Mouse (Mus musculus) intestine, embryonic 14.5 days (tissue): ENCODE measurements around the gene Gm4216. TPM values are rescaled to one million over a fixed set of nuclear protein-coding genes. Genes with fewer than 3 reads are reported as not detected.
"Not testable (repeated sequence)": the region's sequence is repeated elsewhere in the genome, so short reads cannot be mapped to it uniquely, and the experiment has no call there.

Experiments
- ATAC-seq: fragments of 200-750 bp; cut with Nextera tagmentation; replicated peaks from 2 replicates; pipeline ENCODE4 v1.8.0; 2017; ENCODE audit warnings: low read depth, moderate number of reproducible peaks, moderate TSS enrichment, moderate library complexity; ENCODE audit not compliant: low FRiP score, low TSS enrichment
- DNase-seq: peaks from one replicate; pipeline ENCODE4 v3.0.0-alpha.2; 2018; ENCODE audit warnings: low spot score
- H3K27ac ChIP-seq: fragments of 300-500 bp; sonication (generic); 2 replicates; pipeline ENCODE4 v1.5.1; 2014; ENCODE audit warnings: low read depth, mild to moderate bottlenecking, control low read depth
- H3K27me3 ChIP-seq: fragments of 300-500 bp; sonication (generic); replicated peaks from 2 replicates; pipeline ENCODE4 v1.6.1; 2014; ENCODE audit warnings: low read length, control low read depth; ENCODE audit not compliant: control insufficient read depth, insufficient read depth
- H3K36me3 ChIP-seq: fragments of 300-500 bp; sonication (generic); 2 replicates; pipeline ENCODE4 v1.6.1; 2014; ENCODE audit warnings: low read length, control low read depth; ENCODE audit not compliant: control insufficient read depth, insufficient read depth
- H3K4me1 ChIP-seq: fragments of 300-500 bp; sonication (generic); replicated peaks from 2 replicates; pipeline ENCODE4 v1.6.1; 2014; ENCODE audit warnings: low read length, control low read depth, mixed read lengths; ENCODE audit not compliant: control insufficient read depth, insufficient read depth
- H3K4me2 ChIP-seq: fragments of 300-500 bp; sonication (generic); 2 replicates; pipeline ENCODE4 v1.6.1; 2014; ENCODE audit warnings: low read length
- H3K4me3 ChIP-seq: fragments of 300-500 bp; sonication (generic); 2 replicates; pipeline ENCODE4 v1.5.1; 2014; ENCODE audit warnings: low read depth, low read length, control low read depth, mixed read lengths
- H3K9ac ChIP-seq: fragments of 300-500 bp; sonication (generic); 2 replicates; pipeline ENCODE4 v1.6.1; 2014; ENCODE audit warnings: mild to moderate bottlenecking, low read length
- H3K9me3 ChIP-seq: fragments of 300-500 bp; sonication (generic); 2 replicates; pipeline ENCODE4 v1.6.1; 2016; ENCODE audit warnings: low read length, control low read depth; ENCODE audit not compliant: control insufficient read depth
- WGBS: fragments of 180-500 bp; shearing (Covaris S2); extraction: QIAGEN DNeasy Blood & Tissue Kit; methylation state at CpG from one replicate; pipeline ENCODE4 v1.1.7; 2014; 5-methylcytosine and 5-hydroxymethylcytosine counted together
- polyA plus RNA-seq: library from polyadenylated mRNA; unstranded; fragments of >200 nt; fragmentation: Nextera tagmentation; extraction: Ambion mirVana; gene quantifications from 2 replicates; pipeline ENCODE4 v1.2.1, GENCODE M21; 2014

The Gm4216 gene
- polyA plus RNA-seq = not detected in 2 replicates

- no CpG with 5 or more reads among the region's 3 CpGs for WGBS
- not testable (repeated sequence) for H3K4me1 ChIP-seq, H3K9ac ChIP-seq, ATAC-seq, H3K27ac ChIP-seq, DNase-seq, H3K4me3 ChIP-seq, H3K4me2 ChIP-seq, H3K27me3 ChIP-seq, H3K9me3 ChIP-seq, H3K36me3 ChIP-seq
These were observed at the start of gene Gm4216 for GRCm38 (mm10) chr7:23019823-23020222. Gene Gm4216, minus strand, starts transcription at chr7:23019923.

- not testable (repeated sequence) for DNase-seq, H3K4me2 ChIP-seq, H3K27ac ChIP-seq, H3K4me1 ChIP-seq, H3K4me3 ChIP-seq, H3K36me3 ChIP-seq, H3K27me3 ChIP-seq, H3K9me3 ChIP-seq, ATAC-seq, H3K9ac ChIP-seq
- WGBS = no CpG with 5 or more reads among the region's 1 CpGs
These were observed 47.6 kb upstream of the Gm4216 start, which contains the start of gene Gm8720 for GRCm38 (mm10) chr7:23067356-23067755. Gene Gm8720, minus strand, starts transcription at chr7:23067456.

GRCm38 (mm10) chr7:23055240-23055639, 35.5 kb upstream of the Gm4216 start, which contains the start of gene Vmn1r163:
Gene Vmn1r163, plus strand, starts transcription at chr7:23055540.
- H3K27ac ChIP-seq, ATAC-seq, H3K4me1 ChIP-seq, H3K9me3 ChIP-seq, H3K9ac ChIP-seq, H3K4me2 ChIP-seq, H3K27me3 ChIP-seq, H3K4me3 ChIP-seq, DNase-seq, H3K36me3 ChIP-seq: not testable (repeated sequence)
- no CpG with 5 or more reads among the region's 1 CpGs for WGBS

DNA sequence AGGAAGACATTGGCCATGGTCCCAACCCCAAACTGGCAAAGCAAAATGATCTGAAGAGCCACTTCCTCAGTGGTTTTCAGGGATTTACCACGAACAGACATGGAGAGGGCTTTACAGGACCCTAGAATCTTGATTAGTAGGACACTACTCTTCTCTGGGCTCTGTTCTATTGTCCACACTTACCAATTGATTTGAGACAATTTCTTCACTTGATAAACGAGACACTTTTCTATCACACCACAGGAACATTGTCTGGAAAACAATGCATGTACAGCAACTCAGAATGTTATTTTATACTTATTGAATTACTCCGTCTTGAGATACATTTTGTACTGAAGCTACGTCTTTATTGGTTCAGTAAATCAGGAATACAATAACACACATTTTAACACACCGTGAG, 35.1 kb downstream of the Gm4216 start, which contains the start of gene Gm4214:
Gm4214 (minus strand) TSS at position 101 of the 400 bp plus-strand sequence.
- H3K27ac ChIP-seq, H3K9me3 ChIP-seq, H3K4me1 ChIP-seq, H3K4me3 ChIP-seq, DNase-seq, H3K27me3 ChIP-seq, H3K4me2 ChIP-seq, H3K36me3 ChIP-seq, ATAC-seq, H3K9ac ChIP-seq: not testable (repeated sequence)
- no CpG with 5 or more reads among the region's 5 CpGs for WGBS

Other genes with a start within 250 kb of the Gm4216 start
- gene Vmn1r158, start 229.1 kb downstream of the Gm4216 start, polyA plus RNA-seq = not detected in 2 replicates
- not detected in 2 replicates for gene Vmn1r159, start 176.3 kb downstream of the Gm4216 start, polyA plus RNA-seq
- gene Vmn1r160, start 148.7 kb downstream of the Gm4216 start, polyA plus RNA-seq = not detected in 2 replicates
- not detected in 2 replicates for gene Gm4214, start 35.2 kb downstream of the Gm4216 start, polyA plus RNA-seq
- gene Vmn1r163, start 35.6 kb upstream of the Gm4216 start, polyA plus RNA-seq = not detected in 2 replicates
- not detected in 2 replicates for gene Gm8720, start 47.5 kb upstream of the Gm4216 start, polyA plus RNA-seq
- not detected in 2 replicates for gene Gm10662, start 124.6 kb upstream of the Gm4216 start, polyA plus RNA-seq
- gene Vmn1r165, start 197.4 kb upstream of the Gm4216 start, polyA plus RNA-seq = not detected in 2 replicates
- not detected in 2 replicates for gene Vmn1r166, start 231.8 kb upstream of the Gm4216 start, polyA plus RNA-seq